Mouse (Mus musculus): ENCODE measurements at regions not wholly inside any gene's neighbourhood (a gene's known extent, or its start where the extent isn't known, plus 50 kb on each side); places are given as distances from the start of the nearest gene placed in this dataset.

DNA sequence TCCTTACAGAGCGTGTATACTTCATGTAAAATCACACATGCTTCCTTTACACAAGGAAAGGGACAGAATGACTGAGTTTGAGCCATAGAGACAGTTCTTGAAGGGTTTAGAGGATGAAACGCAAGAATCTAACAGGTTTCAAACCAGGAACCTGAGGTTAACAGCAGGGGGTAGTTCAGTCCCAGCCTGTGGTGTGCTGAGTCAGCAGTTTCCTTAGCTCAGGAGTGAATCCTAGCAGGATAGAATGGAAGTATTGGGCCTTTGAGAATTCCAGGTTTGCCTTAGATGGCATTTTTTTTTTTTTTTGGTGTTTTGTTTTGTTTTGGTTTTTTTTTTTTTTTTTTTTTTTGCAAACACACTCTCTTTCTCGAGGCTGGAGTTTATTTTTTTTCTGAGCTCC, 295.5 kb downstream of the Pmp22 start:
- Histone ChIP-seq H3K36me3 (ENCODE audit: control insufficient read depth, insufficient read depth, low read length) (no peaks in the 10 kb centered on the region), H3K27ac (ENCODE audit: insufficient read depth, low read depth, low read length) (no peak overlapping the region), H3K27me3 (ENCODE audit: control insufficient read depth, insufficient read depth, low read length) (no peaks in the 10 kb centered on the region), H3K4me1 (ENCODE audit: control insufficient read depth, insufficient read depth, insufficient read length, low read length) (no peaks in the 10 kb centered on the region), H3K4me3 (ENCODE audit: low read depth, low read length) (no peak overlapping the region)
- 70% methylated on average over 3 of the region's 3 CpGs for WGBS
- TF ChIP-seq POLR2A (IDR thresholded peaks at IDR 0.05; ENCODE audit: low read depth, low read length): no peak
- no peak for TF ChIP-seq CTCF (IDR thresholded peaks at IDR 0.05; ENCODE audit: extremely low read depth, insufficient read length, insufficient replicate concordance, low read depth, low read length)

DNA sequence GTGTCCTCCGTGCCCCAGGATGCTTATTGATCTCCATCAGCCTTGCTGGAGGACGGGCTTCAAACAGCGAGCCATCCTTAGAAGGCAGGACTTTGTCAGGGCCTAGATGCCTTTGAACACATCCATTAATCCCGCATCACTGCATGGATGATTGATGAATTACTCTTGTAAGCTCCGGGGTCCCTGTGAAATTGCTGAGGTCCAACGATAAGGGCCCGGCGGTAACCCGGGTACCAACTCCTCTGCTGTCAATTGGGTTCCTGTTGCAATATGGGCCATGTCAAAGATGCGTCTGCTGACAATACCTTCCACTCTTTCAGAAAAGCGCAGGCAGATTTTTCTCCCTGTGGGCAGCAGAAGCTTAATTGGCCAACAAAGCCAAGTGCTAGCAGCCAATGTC, 297.0 kb downstream of the Pmp22 start:
- Histone ChIP-seq H3K36me3 (ENCODE audit: control insufficient read depth, insufficient read depth, low read length) (no peaks in the 10 kb centered on the region), H3K27me3 (ENCODE audit: control insufficient read depth, insufficient read depth, low read length) (no peaks in the 10 kb centered on the region), H3K4me3 (ENCODE audit: low read depth, low read length) (no peak overlapping the region), H3K27ac (ENCODE audit: insufficient read depth, low read depth, low read length) (no peak overlapping the region), H3K4me1 (ENCODE audit: control insufficient read depth, insufficient read depth, insufficient read length, low read length) (no peaks in the 10 kb centered on the region)
- 75% methylated on average over 11 of the region's 11 CpGs for WGBS
- no peak for TF ChIP-seq POLR2A (IDR thresholded peaks at IDR 0.05; ENCODE audit: low read depth, low read length)
- no peak for TF ChIP-seq CTCF (IDR thresholded peaks at IDR 0.05; ENCODE audit: extremely low read depth, insufficient read length, insufficient replicate concordance, low read depth, low read length)

DNA sequence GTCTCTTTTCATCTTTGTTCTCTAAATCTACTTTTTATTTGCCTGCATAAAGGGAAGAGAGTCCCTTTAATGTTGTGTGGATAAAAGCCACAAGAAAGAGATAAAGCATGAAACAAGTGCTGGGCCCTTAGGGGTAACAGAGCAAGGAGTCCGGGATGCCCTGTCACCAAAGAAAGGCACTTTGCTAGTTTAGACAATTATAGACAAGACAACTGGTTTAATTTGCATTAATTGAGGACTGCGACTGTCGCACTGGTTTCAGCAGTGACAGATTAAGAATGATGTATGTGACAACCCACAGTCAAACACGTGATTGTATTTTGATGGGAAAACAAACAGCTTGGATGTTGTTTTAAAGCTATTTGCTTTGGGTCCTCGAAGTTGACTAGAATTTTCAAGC, 325.0 kb downstream of the Pmp22 start:
- no peaks in the 10 kb centered on the region for H3K27me3 ChIP-seq (ENCODE audit: control insufficient read depth, insufficient read depth, low read length)
- H3K4me3 ChIP-seq (ENCODE audit: low read depth, low read length): no peak overlapping the region
- TF ChIP-seq POLR2A (IDR thresholded peaks at IDR 0.05; ENCODE audit: low read depth, low read length) (no peak), CTCF (IDR thresholded peaks at IDR 0.05; ENCODE audit: extremely low read depth, insufficient read length, insufficient replicate concordance, low read depth, low read length) (no peak)
- no peaks in the 10 kb centered on the region for H3K36me3 ChIP-seq (ENCODE audit: control insufficient read depth, insufficient read depth, low read length)
- no peaks in the 10 kb centered on the region for H3K4me1 ChIP-seq (ENCODE audit: control insufficient read depth, insufficient read depth, insufficient read length, low read length)
- H3K27ac ChIP-seq (ENCODE audit: insufficient read depth, low read depth, low read length): no peak overlapping the region
- 68% methylated on average over 5 of the region's 5 CpGs for WGBS

DNA sequence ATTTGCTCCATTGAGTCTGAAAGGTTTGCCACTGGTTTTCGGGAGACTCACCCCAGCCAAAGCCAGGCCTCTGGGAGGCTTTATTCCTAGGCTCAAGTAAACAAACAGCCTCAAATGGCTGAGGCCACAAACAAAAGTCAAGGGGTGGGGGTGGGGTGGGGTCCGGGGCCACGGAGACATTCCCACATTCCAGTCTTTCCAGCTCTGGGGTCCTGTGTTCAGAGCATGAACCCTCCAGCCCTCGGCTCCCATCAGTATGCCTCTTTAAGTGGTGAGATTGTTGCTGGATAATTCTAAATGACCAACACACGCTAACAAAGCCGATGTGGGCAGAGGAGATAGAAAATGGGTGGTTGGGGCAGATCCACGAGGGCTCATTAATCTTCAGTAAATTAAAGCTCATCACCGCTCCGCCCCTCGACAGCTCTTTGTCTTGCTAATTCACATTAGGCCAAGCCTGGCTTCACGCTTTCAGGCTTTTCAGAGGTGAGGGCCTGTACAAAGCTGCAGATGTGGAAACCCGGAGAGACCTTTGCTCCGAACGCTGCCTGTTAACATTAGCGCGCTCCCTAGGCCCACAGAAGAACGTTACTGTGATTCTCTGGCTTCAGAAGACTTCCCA, 326.2 kb downstream of the Pmp22 start:
- H3K27me3 ChIP-seq (ENCODE audit: control insufficient read depth, insufficient read depth, low read length): no peaks in the 10 kb centered on the region
- H3K4me3 ChIP-seq (ENCODE audit: low read depth, low read length): no peak overlapping the region
- H3K27ac ChIP-seq (ENCODE audit: insufficient read depth, low read depth, low read length): no peak overlapping the region
- H3K4me1 ChIP-seq (ENCODE audit: control insufficient read depth, insufficient read depth, insufficient read length, low read length): no peaks in the 10 kb centered on the region
- no peak for TF ChIP-seq CTCF (IDR thresholded peaks at IDR 0.05; ENCODE audit: extremely low read depth, insufficient read length, insufficient replicate concordance, low read depth, low read length)
- no peak for TF ChIP-seq POLR2A (IDR thresholded peaks at IDR 0.05; ENCODE audit: low read depth, low read length)
- H3K36me3 ChIP-seq (ENCODE audit: control insufficient read depth, insufficient read depth, low read length): no peaks in the 10 kb centered on the region
- WGBS: 54% methylated on average over 17 of the region's 17 CpGs

DNA sequence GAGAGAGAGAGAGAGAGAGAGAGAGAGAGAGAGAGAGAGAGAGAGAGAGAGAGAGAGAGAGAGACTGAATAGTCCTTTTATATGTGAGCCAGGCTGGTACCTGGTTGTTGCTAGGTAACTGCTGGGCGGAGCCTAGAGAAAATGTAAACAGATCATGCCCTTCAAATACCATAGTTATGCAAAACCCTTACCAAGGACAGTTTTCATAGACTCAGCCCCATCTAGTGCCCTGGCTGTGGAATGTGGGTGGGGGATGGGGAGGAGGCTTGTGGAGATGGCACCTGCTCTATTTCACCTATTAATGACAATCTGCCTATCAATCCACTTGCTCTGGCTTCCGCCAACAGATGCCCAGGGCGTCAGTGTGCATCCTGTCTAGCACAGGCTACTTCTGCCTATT, 327.6 kb downstream of the Pmp22 start:
- H3K36me3 ChIP-seq (ENCODE audit: control insufficient read depth, insufficient read depth, low read length): no peaks in the 10 kb centered on the region
- TF ChIP-seq POLR2A (IDR thresholded peaks at IDR 0.05; ENCODE audit: low read depth, low read length) (no peak), CTCF (IDR thresholded peaks at IDR 0.05; ENCODE audit: extremely low read depth, insufficient read length, insufficient replicate concordance, low read depth, low read length) (no peak)
- H3K4me3 ChIP-seq (ENCODE audit: low read depth, low read length): no peak overlapping the region
- H3K27me3 ChIP-seq (ENCODE audit: control insufficient read depth, insufficient read depth, low read length): no peaks in the 10 kb centered on the region
- H3K4me1 ChIP-seq (ENCODE audit: control insufficient read depth, insufficient read depth, insufficient read length, low read length): no peaks in the 10 kb centered on the region
- WGBS: 64% methylated on average over 3 of the region's 3 CpGs
- no peak overlapping the region for H3K27ac ChIP-seq (ENCODE audit: insufficient read depth, low read depth, low read length)

DNA sequence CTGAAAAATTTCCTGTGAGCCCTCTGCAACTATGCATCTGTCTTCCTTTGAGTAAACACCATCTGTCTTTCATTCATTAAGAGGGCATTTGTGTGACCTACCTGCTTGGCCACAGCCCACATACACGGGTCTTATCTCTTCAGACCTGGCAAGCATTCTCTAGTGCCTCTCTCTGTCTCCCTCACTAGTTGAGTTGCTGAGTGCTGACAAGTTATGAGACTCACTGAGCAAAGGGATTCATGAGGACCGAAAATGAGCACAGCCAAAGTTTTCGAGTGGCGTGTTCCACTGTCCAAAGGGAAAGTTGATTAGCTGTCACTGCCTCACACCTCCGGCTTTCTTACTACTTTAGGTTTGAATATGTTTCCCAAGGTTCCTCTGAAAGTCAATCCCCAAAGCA, 328.5 kb downstream of the Pmp22 start:
- H3K4me3 ChIP-seq (ENCODE audit: low read depth, low read length): no peak overlapping the region
- no peaks in the 10 kb centered on the region for H3K4me1 ChIP-seq (ENCODE audit: control insufficient read depth, insufficient read depth, insufficient read length, low read length)
- TF ChIP-seq CTCF (IDR thresholded peaks at IDR 0.05; ENCODE audit: extremely low read depth, insufficient read length, insufficient replicate concordance, low read depth, low read length) (no peak), POLR2A (IDR thresholded peaks at IDR 0.05; ENCODE audit: low read depth, low read length) (no peak)
- no peaks in the 10 kb centered on the region for H3K27me3 ChIP-seq (ENCODE audit: control insufficient read depth, insufficient read depth, low read length)
- WGBS: 64% methylated on average over 5 of the region's 5 CpGs
- H3K27ac ChIP-seq (ENCODE audit: insufficient read depth, low read depth, low read length): no peak overlapping the region
- H3K36me3 ChIP-seq (ENCODE audit: control insufficient read depth, insufficient read depth, low read length): no peaks in the 10 kb centered on the region

DNA sequence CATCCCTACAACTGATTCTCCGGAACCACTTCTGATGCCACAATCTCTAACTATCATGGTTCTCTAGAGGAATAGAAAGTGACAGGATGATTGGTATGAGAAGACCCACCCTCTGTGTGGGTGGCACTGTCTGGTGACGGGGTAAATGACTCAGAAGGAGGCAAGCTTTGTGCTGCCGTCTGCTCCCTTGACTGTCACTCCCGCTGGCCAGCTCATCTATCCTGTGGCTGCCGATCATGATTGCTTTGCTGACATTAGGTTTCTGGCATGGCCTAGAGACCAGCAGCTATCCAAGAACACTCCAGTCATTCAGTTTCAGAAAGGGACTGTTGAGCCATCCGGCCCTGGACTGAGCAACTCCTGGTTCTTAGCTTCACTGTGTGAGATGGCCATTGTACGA, 331.4 kb downstream of the Pmp22 start:
- Histone ChIP-seq H3K4me3 (ENCODE audit: low read depth, low read length) (no peak overlapping the region), H3K4me1 (ENCODE audit: control insufficient read depth, insufficient read depth, insufficient read length, low read length) (no peaks in the 10 kb centered on the region), H3K27me3 (ENCODE audit: control insufficient read depth, insufficient read depth, low read length) (no peaks in the 10 kb centered on the region), H3K36me3 (ENCODE audit: control insufficient read depth, insufficient read depth, low read length) (no peaks in the 10 kb centered on the region), H3K27ac (ENCODE audit: insufficient read depth, low read depth, low read length) (no peak overlapping the region)
- no peak for TF ChIP-seq CTCF (IDR thresholded peaks at IDR 0.05; ENCODE audit: extremely low read depth, insufficient read length, insufficient replicate concordance, low read depth, low read length)
- no peak for TF ChIP-seq POLR2A (IDR thresholded peaks at IDR 0.05; ENCODE audit: low read depth, low read length)
- WGBS: 91% methylated on average over 7 of the region's 7 CpGs

All from small intestine, adult 2 months (tissue).